Mouse (Mus musculus) liver, embryonic 12.5 days (tissue): ENCODE data around the gene Ankrd13c. TPM values are rescaled to one million over a fixed set of nuclear protein-coding genes. Genes with fewer than 3 reads are reported as not detected.

ENCODE experiments used
- ATAC-seq: fragments of 200-750 bp; cut with Nextera tagmentation; 2 replicates; pipeline ENCODE4 v1.8.0; 2017; ENCODE audit warnings: moderate number of reproducible peaks, mild to moderate bottlenecking, moderate library complexity
- H3K27ac ChIP-seq: fragments of 300-500 bp; sonication (generic); 2 replicates; pipeline ENCODE4 v1.5.1; 2016; ENCODE audit warnings: mild to moderate bottlenecking
- H3K27me3 ChIP-seq: fragments of 300-500 bp; sonication (generic); replicated peaks from 2 replicates; pipeline ENCODE4 v1.6.1; 2016; ENCODE audit warnings: mild to moderate bottlenecking, moderate library complexity
- H3K36me3 ChIP-seq: fragments of 300-500 bp; sonication (generic); 2 replicates; pipeline ENCODE4 v1.6.1; 2016; ENCODE audit warnings: mild to moderate bottlenecking, moderate library complexity
- H3K4me1 ChIP-seq: fragments of 300-500 bp; sonication (generic); 2 replicates; pipeline ENCODE4 v1.6.1; 2016
- H3K4me2 ChIP-seq: fragments of 300-500 bp; sonication (generic); 2 replicates; pipeline ENCODE4 v1.6.1; 2016; ENCODE audit warnings: mild to moderate bottlenecking, moderate library complexity
- H3K4me3 ChIP-seq: fragments of 300-500 bp; sonication (generic); 2 replicates; pipeline ENCODE4 v1.5.1; 2016; ENCODE audit warnings: mild to moderate bottlenecking, moderate library complexity
- H3K9ac ChIP-seq: fragments of 300-500 bp; sonication (generic); 2 replicates; pipeline ENCODE4 v1.6.1; 2016; ENCODE audit warnings: mild to moderate bottlenecking, moderate library complexity
- H3K9me3 ChIP-seq: fragments of 300-500 bp; sonication (generic); replicated peaks from 2 replicates; pipeline ENCODE4 v1.6.1; 2016; ENCODE audit warnings: mild to moderate bottlenecking, moderate library complexity
- WGBS: fragments of 180-500 bp; shearing (Covaris S2); methylation state at CpG from one replicate; pipeline ENCODE4 v1.1.7; 2016; ENCODE audit not compliant: insufficient replicate concordance; 5-methylcytosine and 5-hydroxymethylcytosine counted together
- polyA plus RNA-seq: library from polyadenylated mRNA; unstranded; fragments of >200 nt; fragmentation: Nextera tagmentation; extraction: Ambion mirVana; gene quantifications from 2 replicates; pipeline ENCODE4 v1.2.1, GENCODE M21; 2016

The Ankrd13c gene
- polyA plus RNA-seq, 1 experiment from 2014 or later, result 25.4 TPM

DNA sequence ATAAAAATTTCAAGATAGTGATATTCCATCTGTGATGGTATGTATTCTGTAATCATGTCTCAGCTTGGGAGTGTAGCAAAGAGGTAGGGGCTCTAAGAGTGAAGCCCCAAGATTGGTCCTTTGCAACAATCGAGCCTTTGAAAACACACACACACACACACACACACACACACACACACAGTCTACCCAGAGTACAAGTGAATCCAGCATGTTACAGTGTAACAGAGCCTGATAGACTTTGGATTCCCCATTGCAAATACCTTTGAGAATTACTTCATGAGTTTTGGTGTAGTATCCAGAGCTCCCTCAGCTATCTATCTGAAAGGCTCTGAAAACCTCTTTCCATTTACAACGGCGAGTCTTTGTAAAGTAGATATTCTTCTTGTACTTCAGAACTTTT, 9.2 kb downstream of the Ankrd13c start:
- no peaks in the 10 kb centered on the region for H3K9me3 ChIP-seq
- peaks cover 25% of the 10 kb centered on the region for H3K36me3 ChIP-seq
- no peaks in the 10 kb centered on the region for H3K27me3 ChIP-seq
- H3K27ac ChIP-seq, result no peak overlapping the region
- peak; percentile 42; the same call in 1 of the 2 replicates for ATAC-seq
- no peak overlapping the region for H3K4me2 ChIP-seq
- peaks cover 27% of the 10 kb centered on the region for H3K4me1 ChIP-seq
- H3K4me3 ChIP-seq, result no peak overlapping the region
- WGBS, result 88% methylated on average over 3 of the region's 3 CpGs
- H3K9ac ChIP-seq, result no peak overlapping the region

DNA sequence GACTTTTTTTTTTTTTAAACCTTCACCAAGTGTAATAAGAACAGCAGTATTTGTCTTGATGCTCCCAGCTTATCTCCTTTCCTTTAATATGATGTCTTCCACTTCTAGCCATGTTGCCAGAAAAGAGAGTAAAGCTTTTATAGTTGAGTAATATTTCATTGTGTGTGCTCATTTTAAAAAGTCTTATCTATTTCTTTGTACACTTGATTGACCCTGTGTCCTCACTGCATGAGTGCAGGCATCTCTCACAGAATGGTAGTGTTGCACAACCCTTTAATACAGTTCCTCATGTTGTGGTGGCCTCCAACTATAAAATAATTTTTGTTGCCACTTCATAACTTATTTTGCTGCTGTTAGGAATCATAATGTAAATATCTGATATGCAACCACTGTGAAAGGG, 10.3 kb downstream of the Ankrd13c start:
- Histone ChIP-seq H3K27ac (no peak overlapping the region), H3K27me3 (no peaks in the 10 kb centered on the region), H3K9me3 (no peaks in the 10 kb centered on the region), H3K36me3 (peaks cover 22% of the 10 kb centered on the region), H3K4me3 (no peak overlapping the region), H3K9ac (no peak overlapping the region), H3K4me2 (no peak overlapping the region), H3K4me1 (peaks cover 18% of the 10 kb centered on the region)
- no peak for ATAC-seq

- H3K36me3 ChIP-seq, result peaks cover 25% of the 10 kb centered on the region
- WGBS, result 88% methylated on average over 2 of the region's 2 CpGs
- no peak for ATAC-seq
Observed at GRCm38 (mm10) chr3:157971151-157971550, 24.1 kb downstream of the Ankrd13c start.

DNA sequence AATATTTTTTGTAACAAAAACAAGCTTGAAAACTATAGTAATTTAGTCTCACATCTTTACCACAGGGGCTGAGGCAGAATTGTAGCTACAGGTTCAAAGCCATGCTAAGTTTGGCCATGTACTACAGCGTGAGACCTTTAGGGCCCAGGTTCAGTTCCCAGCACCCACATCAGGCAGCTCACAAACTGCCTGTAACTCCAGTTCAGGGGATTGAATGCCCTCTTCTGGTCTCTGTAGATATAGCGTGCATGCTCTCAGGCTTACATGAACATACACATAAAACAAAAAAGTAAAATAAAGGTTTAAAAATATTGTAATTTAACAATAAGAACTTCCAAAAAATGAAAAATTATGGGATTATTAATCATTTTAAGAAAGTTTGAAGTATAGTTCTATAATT, 26.2 kb downstream of the Ankrd13c start:
- Histone ChIP-seq H3K36me3 (peaks cover 27% of the 10 kb centered on the region), H3K9me3 (no peaks in the 10 kb centered on the region), H3K4me2 (no peak overlapping the region), H3K4me3 (no peak overlapping the region), H3K4me1 (no peaks in the 10 kb centered on the region), H3K27me3 (no peaks in the 10 kb centered on the region), H3K27ac (no peak overlapping the region), H3K9ac (no peak overlapping the region)
- WGBS, result 84% methylated on average over 2 of the region's 2 CpGs
- ATAC-seq, result no peak

More at GRCm38 (mm10) chr3:157971151-157971550, 24.1 kb downstream of the Ankrd13c start:
- Histone ChIP-seq H3K9ac (no peak overlapping the region), H3K4me2 (no peak overlapping the region), H3K4me1 (no peaks in the 10 kb centered on the region), H3K9me3 (no peaks in the 10 kb centered on the region), H3K27me3 (no peaks in the 10 kb centered on the region), H3K4me3 (no peak overlapping the region), H3K27ac (no peak overlapping the region)

- Histone ChIP-seq H3K4me3 (no peak overlapping the region), H3K9me3 (no peaks in the 10 kb centered on the region), H3K27ac (no peak overlapping the region), H3K27me3 (no peaks in the 10 kb centered on the region), H3K4me2 (no peak overlapping the region), H3K36me3 (peaks cover 34% of the 10 kb centered on the region), H3K9ac (no peak overlapping the region), H3K4me1 (no peaks in the 10 kb centered on the region)
- ATAC-seq, result no peak
Observed at GRCm38 (mm10) chr3:157979619-157980018, 32.6 kb downstream of the Ankrd13c start.

GRCm38 (mm10) chr3:157993322-157993721, 46.3 kb downstream of the Ankrd13c start:
- Histone ChIP-seq H3K4me1 (0 out of 2 replicates have a peak, but pooled peaks cover under 1% of the 10 kb centered on the region), H3K4me3 (no peak overlapping the region), H3K9me3 (no peaks in the 10 kb centered on the region), H3K36me3 (peaks cover 53% of the 10 kb centered on the region), H3K27me3 (no peaks in the 10 kb centered on the region), H3K9ac (no peak overlapping the region), H3K27ac (no peak overlapping the region), H3K4me2 (no peak overlapping the region)
- ATAC-seq, result peak; percentile 74

- ATAC-seq, result no peak
- H3K9me3 ChIP-seq, result no peaks in the 10 kb centered on the region
- peaks cover 48% of the 10 kb centered on the region for H3K36me3 ChIP-seq
- no peaks in the 10 kb centered on the region for H3K27me3 ChIP-seq
- H3K4me3 ChIP-seq, result no peak overlapping the region
- H3K27ac ChIP-seq, result no peak overlapping the region
- H3K4me2 ChIP-seq, result no peak overlapping the region
- no peak overlapping the region for H3K9ac ChIP-seq
- 0 out of 2 replicates have a peak, but pooled peaks cover 7% of the 10 kb centered on the region for H3K4me1 ChIP-seq
- 73% methylated on average over 2 of the region's 2 CpGs for WGBS
Observed at GRCm38 (mm10) chr3:157995726-157996125, 48.7 kb downstream of the Ankrd13c start.

DNA sequence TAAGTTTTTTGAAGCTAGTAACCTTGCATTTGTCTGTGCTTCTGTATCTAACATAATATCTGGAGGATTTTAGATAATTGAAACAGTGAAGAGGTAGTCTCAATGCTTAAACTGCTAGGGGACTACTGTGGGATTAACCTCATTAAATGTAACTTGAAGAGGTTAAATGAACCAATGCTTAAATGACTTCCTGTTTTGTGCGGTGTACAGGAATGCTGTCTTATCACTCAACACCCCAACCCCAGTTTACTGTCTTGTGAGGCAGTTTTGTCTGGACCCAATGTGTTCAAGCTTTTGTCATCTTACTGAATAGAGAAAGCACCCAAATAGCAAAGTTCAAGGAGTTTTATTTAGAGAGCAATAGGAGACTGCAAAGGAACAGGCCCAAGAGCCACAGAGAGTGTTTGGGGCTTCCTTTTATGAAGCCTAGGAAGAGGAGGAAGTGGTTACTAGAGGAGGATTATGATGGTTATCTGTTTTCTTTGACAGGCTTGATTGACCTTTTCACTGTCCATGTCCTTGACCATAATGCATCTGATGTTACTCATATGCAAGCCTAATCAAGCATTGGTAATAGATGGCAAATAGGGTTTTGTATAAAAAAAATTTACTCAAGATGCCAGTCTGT, 51.8 kb downstream of the Ankrd13c start:
- H3K27ac ChIP-seq, result no peak overlapping the region
- no peak overlapping the region for H3K4me2 ChIP-seq
- 21% methylated on average over 1 of the region's 1 CpGs for WGBS
- no peak for ATAC-seq
- H3K4me1 ChIP-seq, result 0 out of 2 replicates have a peak, but pooled peaks cover 7% of the 10 kb centered on the region
- H3K4me3 ChIP-seq, result no peak overlapping the region
- peaks cover 66% of the 10 kb centered on the region for H3K36me3 ChIP-seq
- no peaks in the 10 kb centered on the region for H3K27me3 ChIP-seq
- H3K9me3 ChIP-seq, result no peaks in the 10 kb centered on the region
- no peak overlapping the region for H3K9ac ChIP-seq

DNA sequence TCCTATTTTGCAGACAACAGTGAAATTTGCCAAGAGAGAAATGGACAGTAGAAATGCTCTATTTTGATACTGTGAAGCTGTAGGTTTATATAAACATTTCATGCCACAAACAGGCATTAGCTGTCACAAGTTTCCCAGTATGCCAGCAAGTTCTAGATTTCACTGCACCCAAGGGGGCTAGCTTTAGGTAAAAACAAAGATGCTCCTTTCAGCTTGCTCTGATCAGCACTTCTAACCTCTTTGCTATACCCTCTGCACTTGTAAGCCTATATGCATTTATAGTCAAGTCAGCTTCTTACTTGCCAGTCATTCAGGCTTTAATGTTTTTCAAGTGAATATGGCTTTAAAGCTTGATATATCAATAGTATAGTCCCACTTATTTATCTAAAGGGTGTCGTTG, 61.6 kb downstream of the Ankrd13c start:
- no peak for ATAC-seq
- H3K27me3 ChIP-seq, result no peaks in the 10 kb centered on the region
- no peaks in the 10 kb centered on the region for H3K9me3 ChIP-seq
- WGBS, result 58% methylated on average over 1 of the region's 1 CpGs
- H3K9ac ChIP-seq, result no peak overlapping the region
- H3K4me3 ChIP-seq, result no peak overlapping the region
- no peak overlapping the region for H3K27ac ChIP-seq
- H3K4me1 ChIP-seq, result no peaks in the 10 kb centered on the region
- H3K4me2 ChIP-seq, result no peak overlapping the region
- H3K36me3 ChIP-seq, result peaks cover 80% of the 10 kb centered on the region

DNA sequence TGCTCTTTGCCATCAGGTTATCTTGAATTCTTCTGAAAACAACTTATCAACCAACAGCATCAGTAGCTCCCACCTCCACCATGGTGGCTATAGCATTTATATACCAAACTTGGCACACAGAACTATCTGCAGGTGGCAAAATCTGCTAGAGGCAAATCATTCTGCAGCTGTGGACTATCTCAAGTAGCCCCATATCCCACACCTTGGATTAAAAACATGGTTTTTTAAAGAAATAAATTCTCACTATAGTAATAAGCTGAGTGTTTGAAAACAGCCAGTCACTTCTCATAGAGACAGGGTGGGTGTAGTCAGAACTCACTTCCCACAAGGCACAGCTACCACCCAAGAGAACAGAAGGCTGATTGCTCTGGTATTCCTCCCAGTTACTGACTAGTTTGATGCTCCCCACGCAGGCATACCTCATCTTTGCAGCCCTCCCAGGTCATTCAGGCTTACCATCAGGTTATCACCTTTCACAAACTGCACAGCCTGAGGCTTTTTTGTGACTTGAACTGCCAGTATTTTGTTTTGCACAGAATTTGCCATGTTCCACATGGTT, 62.8 kb downstream of the Ankrd13c start:
- Histone ChIP-seq H3K9me3 (no peaks in the 10 kb centered on the region), H3K27ac (no peak overlapping the region), H3K27me3 (no peaks in the 10 kb centered on the region), H3K36me3 (peaks cover 81% of the 10 kb centered on the region), H3K4me1 (no peaks in the 10 kb centered on the region), H3K4me2 (no peak overlapping the region), H3K4me3 (no peak overlapping the region), H3K9ac (no peak overlapping the region)
- ATAC-seq, result peak; percentile 33
- WGBS, result 57% methylated on average over 1 of the region's 1 CpGs

- H3K27me3 ChIP-seq, result no peaks in the 10 kb centered on the region
- H3K9ac ChIP-seq, result peak overlapping the region; percentile 97
- 0% methylated on average over 61 of the region's 61 CpGs for WGBS
- H3K36me3 ChIP-seq, result peaks cover 21% of the 10 kb centered on the region
- peak overlapping the region; percentile 100 for H3K27ac ChIP-seq
- no peaks in the 10 kb centered on the region for H3K9me3 ChIP-seq
- peak; percentile 89 for ATAC-seq
- peaks cover 56% of the 10 kb centered on the region for H3K4me1 ChIP-seq
- H3K4me3 ChIP-seq, result peak overlapping the region; percentile 90
- H3K4me2 ChIP-seq, result peak overlapping the region; percentile 86
Observed at GRCm38 (mm10) chr3:158031371-158031925, 84.4 kb downstream of the Ankrd13c start.

- WGBS, result 5% methylated on average over 4 of the region's 4 CpGs
- Histone ChIP-seq H3K9ac (peak overlapping the region; percentile 97), H3K36me3 (peaks cover 15% of the 10 kb centered on the region), H3K4me2 (peak overlapping the region; percentile 86), H3K4me3 (peak overlapping the region; percentile 90), H3K9me3 (no peaks in the 10 kb centered on the region), H3K27me3 (no peaks in the 10 kb centered on the region), H3K4me1 (peaks cover 55% of the 10 kb centered on the region), H3K27ac (peak overlapping the region; percentile 100)
- ATAC-seq, result no peak
Observed at GRCm38 (mm10) chr3:158032106-158032505, 85.1 kb downstream of the Ankrd13c start.
